Mouse (Mus musculus): ENCODE results near the gene Plekha3. TPM values are rescaled to one million over a fixed set of nuclear protein-coding genes. Genes with fewer than 3 reads are reported as not detected.

Gene Plekha3
- total and polyA plus RNA-seq, 3 experiments, result 3.3 to 28.8 (median 24.6) TPM

- TF ChIP-seq GATA2 (IDR thresholded peaks at IDR 0.05; ENCODE audit: borderline replicate concordance, low read depth, low read length) (no peak), TAL1 (conservative IDR thresholded peaks at IDR 0.05; ENCODE audit: low read depth, low read length) (no peak), CTCF (IDR thresholded peaks at IDR 0.05; ENCODE audit: low read depth, low read length) (no peak), POLR2AphosphoS5 (IDR thresholded peaks at IDR 0.05; ENCODE audit: insufficient replicate concordance, low read depth, low read length) (no peak; the same call in 1 of the 2 replicates), GATA1 (IDR thresholded peaks at IDR 0.05; ENCODE audit: borderline replicate concordance, low read length) (no peak)
- Histone ChIP-seq H3K4me3 (ENCODE audit: low read depth, low read length) (no peak overlapping the region), H3K4me1 (ENCODE audit: insufficient read depth, low read depth, low read length) (no peaks in the 10 kb centered on the region), H3K9me3 (replicated peaks) (no peaks in the 10 kb centered on the region), H3K27me3 (ENCODE audit: insufficient read depth, low read length) (no peaks in the 10 kb centered on the region), H3K36me3 (replicated peaks) (peaks cover 70% of the 10 kb centered on the region)
- DNase-seq (ENCODE audit: low spot score) (no peak), ATAC-seq (ENCODE audit: extremely low read depth, insufficient number of reproducible peaks, low FRiP score, poor library complexity, severe bottlenecking) (no peak)
Measured at GRCm38 (mm10) chr2:76702188-76702587, 27.1 kb downstream of the Plekha3 start.

GRCm38 (mm10) chr2:76702751-76703150, 27.7 kb downstream of the Plekha3 start:
- no peak for TF ChIP-seq POLR2AphosphoS5 (IDR thresholded peaks at IDR 0.05; ENCODE audit: insufficient replicate concordance, low read depth, low read length)
- TF ChIP-seq CTCF (IDR thresholded peaks at IDR 0.05; ENCODE audit: low read depth, low read length), result no peak
- TF ChIP-seq GATA2 (IDR thresholded peaks at IDR 0.05; ENCODE audit: borderline replicate concordance, low read depth, low read length), result no peak
- no peak for TF ChIP-seq GATA1 (IDR thresholded peaks at IDR 0.05; ENCODE audit: borderline replicate concordance, low read length)
- TF ChIP-seq TAL1 (conservative IDR thresholded peaks at IDR 0.05; ENCODE audit: low read depth, low read length), result no peak
- H3K36me3 ChIP-seq (replicated peaks), result peaks cover 65% of the 10 kb centered on the region

GRCm38 (mm10) chr2:76705655-76706054, 30.6 kb downstream of the Plekha3 start:
- TF ChIP-seq TAL1 (conservative IDR thresholded peaks at IDR 0.05; ENCODE audit: low read depth, low read length) (no peak), GATA1 (IDR thresholded peaks at IDR 0.05; ENCODE audit: borderline replicate concordance, low read length) (no peak), CTCF (IDR thresholded peaks at IDR 0.05; ENCODE audit: low read depth, low read length) (no peak), GATA2 (IDR thresholded peaks at IDR 0.05; ENCODE audit: borderline replicate concordance, low read depth, low read length) (no peak), POLR2AphosphoS5 (IDR thresholded peaks at IDR 0.05; ENCODE audit: insufficient replicate concordance, low read depth, low read length) (no peak)
- no peaks in the 10 kb centered on the region for H3K4me1 ChIP-seq (ENCODE audit: insufficient read depth, low read depth, low read length)
- H3K4me3 ChIP-seq (ENCODE audit: low read depth, low read length), result no peak overlapping the region
- ATAC-seq (ENCODE audit: extremely low read depth, insufficient number of reproducible peaks, low FRiP score, poor library complexity, severe bottlenecking), result no peak
- H3K9me3 ChIP-seq (replicated peaks), result peaks cover 19% of the 10 kb centered on the region
- H3K36me3 ChIP-seq (replicated peaks), result peaks cover 51% of the 10 kb centered on the region
- DNase-seq (ENCODE audit: low spot score), result no peak
- H3K27me3 ChIP-seq (ENCODE audit: insufficient read depth, low read length), result no peaks in the 10 kb centered on the region

More at GRCm38 (mm10) chr2:76702751-76703150, 27.7 kb downstream of the Plekha3 start:
- Histone ChIP-seq H3K9me3 (replicated peaks) (no peaks in the 10 kb centered on the region), H3K4me3 (ENCODE audit: low read depth, low read length) (no peak overlapping the region), H3K4me1 (ENCODE audit: insufficient read depth, low read depth, low read length) (no peaks in the 10 kb centered on the region), H3K27me3 (ENCODE audit: insufficient read depth, low read length) (no peaks in the 10 kb centered on the region)
- no peak for ATAC-seq (ENCODE audit: extremely low read depth, insufficient number of reproducible peaks, low FRiP score, poor library complexity, severe bottlenecking)
- no peak for DNase-seq (ENCODE audit: low spot score)

GRCm38 (mm10) chr2:76708512-76708911, 33.4 kb downstream of the Plekha3 start:
- DNase-seq (ENCODE audit: low spot score) (no peak), ATAC-seq (ENCODE audit: extremely low read depth, insufficient number of reproducible peaks, low FRiP score, poor library complexity, severe bottlenecking) (no peak)
- no peaks in the 10 kb centered on the region for H3K27me3 ChIP-seq (ENCODE audit: insufficient read depth, low read length)
- H3K36me3 ChIP-seq (replicated peaks), result peaks cover 38% of the 10 kb centered on the region
- no peak overlapping the region for H3K4me3 ChIP-seq (ENCODE audit: low read depth, low read length)
- H3K4me1 ChIP-seq (ENCODE audit: insufficient read depth, low read depth, low read length), result no peaks in the 10 kb centered on the region
- peaks cover 40% of the 10 kb centered on the region for H3K9me3 ChIP-seq (replicated peaks)
- TF ChIP-seq GATA2 (IDR thresholded peaks at IDR 0.05; ENCODE audit: borderline replicate concordance, low read depth, low read length) (no peak), TAL1 (conservative IDR thresholded peaks at IDR 0.05; ENCODE audit: low read depth, low read length) (no peak), CTCF (IDR thresholded peaks at IDR 0.05; ENCODE audit: low read depth, low read length) (no peak), GATA1 (IDR thresholded peaks at IDR 0.05; ENCODE audit: borderline replicate concordance, low read length) (no peak), POLR2AphosphoS5 (IDR thresholded peaks at IDR 0.05; ENCODE audit: insufficient replicate concordance, low read depth, low read length) (no peak)

- DNase-seq (ENCODE audit: low spot score) (no peak), ATAC-seq (ENCODE audit: extremely low read depth, insufficient number of reproducible peaks, low FRiP score, poor library complexity, severe bottlenecking) (no peak)
- peaks cover 51% of the 10 kb centered on the region for H3K9me3 ChIP-seq (replicated peaks)
- no peaks in the 10 kb centered on the region for H3K27me3 ChIP-seq (ENCODE audit: insufficient read depth, low read length)
- H3K36me3 ChIP-seq (replicated peaks), result peaks cover 16% of the 10 kb centered on the region
- H3K4me3 ChIP-seq (ENCODE audit: low read depth, low read length), result no peak overlapping the region
- H3K4me1 ChIP-seq (ENCODE audit: insufficient read depth, low read depth, low read length), result no peaks in the 10 kb centered on the region
- TF ChIP-seq GATA1 (IDR thresholded peaks at IDR 0.05; ENCODE audit: borderline replicate concordance, low read length) (no peak), CTCF (IDR thresholded peaks at IDR 0.05; ENCODE audit: low read depth, low read length) (no peak), POLR2AphosphoS5 (IDR thresholded peaks at IDR 0.05; ENCODE audit: insufficient replicate concordance, low read depth, low read length) (no peak), TAL1 (conservative IDR thresholded peaks at IDR 0.05; ENCODE audit: low read depth, low read length) (no peak), GATA2 (IDR thresholded peaks at IDR 0.05; ENCODE audit: borderline replicate concordance, low read depth, low read length) (no peak)
Measured at GRCm38 (mm10) chr2:76714984-76715383, 39.9 kb downstream of the Plekha3 start.

GRCm38 (mm10) chr2:76719650-76720049, 44.6 kb downstream of the Plekha3 start:
- Histone ChIP-seq H3K4me1 (ENCODE audit: insufficient read depth, low read depth, low read length) (no peaks in the 10 kb centered on the region), H3K9me3 (replicated peaks) (peaks cover 30% of the 10 kb centered on the region), H3K27me3 (ENCODE audit: insufficient read depth, low read length) (no peaks in the 10 kb centered on the region), H3K4me3 (ENCODE audit: low read depth, low read length) (no peak overlapping the region), H3K36me3 (replicated peaks) (no peaks in the 10 kb centered on the region)
- ATAC-seq (ENCODE audit: extremely low read depth, insufficient number of reproducible peaks, low FRiP score, poor library complexity, severe bottlenecking), result no peak
- TF ChIP-seq GATA1 (IDR thresholded peaks at IDR 0.05; ENCODE audit: borderline replicate concordance, low read length) (no peak), CTCF (IDR thresholded peaks at IDR 0.05; ENCODE audit: low read depth, low read length) (no peak), TAL1 (conservative IDR thresholded peaks at IDR 0.05; ENCODE audit: low read depth, low read length) (no peak), POLR2AphosphoS5 (IDR thresholded peaks at IDR 0.05; ENCODE audit: insufficient replicate concordance, low read depth, low read length) (no peak), GATA2 (IDR thresholded peaks at IDR 0.05; ENCODE audit: borderline replicate concordance, low read depth, low read length) (no peak)
- DNase-seq (ENCODE audit: low spot score), result no peak

Other genes with a start within 250 kb of the Plekha3 start
- 18.6 and 24.2 TPM in 2 replicates for gene Prkra, start 27.3 kb upstream of the Plekha3 start, total RNA-seq (2014; fragmentation: Nextera tagmentation)
- gene Prkra, start 27.3 kb upstream of the Plekha3 start, total RNA-seq (2017), result 21.3 and 23.1 TPM in 2 replicates
- 7.4 and 9.6 TPM in 2 replicates for gene Prkra, start 27.3 kb upstream of the Plekha3 start, polyA plus RNA-seq (2012)
- gene Pjvk, start 26.8 kb upstream of the Plekha3 start, total RNA-seq (2014; fragmentation: Nextera tagmentation), result not detected in 2 replicates
- gene Pjvk, start 26.8 kb upstream of the Plekha3 start, total RNA-seq (2017), result 0.27 TPM in 1 of 2 replicates, not detected in the other
- gene Pjvk, start 26.8 kb upstream of the Plekha3 start, polyA plus RNA-seq (2012), result not detected in 2 replicates
- 9.9 and 18.1 TPM in 2 replicates for gene Fkbp7, start 2.2 kb upstream of the Plekha3 start, total RNA-seq (2014; fragmentation: Nextera tagmentation)
- 3.1 and 5.3 TPM in 2 replicates for gene Fkbp7, start 2.2 kb upstream of the Plekha3 start, total RNA-seq (2017)
- 0.19 and 0.29 TPM in 2 replicates for gene Fkbp7, start 2.2 kb upstream of the Plekha3 start, polyA plus RNA-seq (2012)